Mouse (Mus musculus) lung, adult 2 months (tissue): ENCODE results near the gene Neurod4.

Experiments
- CTCF ChIP-seq: fragments of 200-500 bp; IDR thresholded peaks from 2 replicates; pipeline ENCODE4 v1.5.1; 2011; ENCODE audit warnings: mild to moderate bottlenecking, low read length, control low read depth; ENCODE audit not compliant: insufficient read depth
- POLR2A ChIP-seq: fragments of 200-500 bp; IDR thresholded peaks from 2 replicates; pipeline ENCODE4 v1.6.1; 2011; ENCODE audit warnings: low read depth, mild to moderate bottlenecking, control low read depth, low read length, borderline replicate concordance; ENCODE audit errors: extremely low read depth

- TF ChIP-seq CTCF (no peak), POLR2A (no peak)
These were observed 40.7 kb upstream of the Neurod4 start for GRCm38 (mm10) chr10:130320715-130321114.
